Comparison of ENCODE assay signal across 8 mouse cellular contexts in genomic region chr11:116012262-116012947, GRCm38 (mm10). TPM values are rescaled to one million over a fixed set of nuclear protein-coding genes. Genes with fewer than 3 reads are reported as not detected.
DNase-seq lines count a peak whose midpoint lies in the region; ATAC-seq and TF ChIP-seq lines count a peak whose summit lies in the region.

TSS of gene Galk1 (minus strand) at chr11:116012719.

- H3K4me2 ChIP-seq in heart, embryonic 14.5 days (ENCODE audit: low read length), result peak within 1 kb of the TSS; percentile 68
- peak within 1 kb of the TSS; percentile 93 for H3K4me2 ChIP-seq in liver, embryonic 12.5 days
- H3K4me2 ChIP-seq in stomach, embryonic 14.5 days (replicated peaks; ENCODE audit: low read depth, low read length), result peak within 1 kb of the TSS; percentile 65

- H3K9me3 ChIP-seq in forebrain, embryonic 10.5 days, result no peaks in the 10 kb centered on the region
- H3K9me3 ChIP-seq in heart, embryonic 14.5 days (ENCODE audit: control insufficient read depth, low read length), result no peaks in the 10 kb centered on the region
- no peaks in the 10 kb centered on the region for H3K9me3 ChIP-seq in liver, embryonic 12.5 days (replicated peaks)
- H3K9me3 ChIP-seq in stomach, embryonic 14.5 days (ENCODE audit: control insufficient read depth, low read depth, low read length), result no peaks in the 10 kb centered on the region

- under 1% methylated on average over 55 of the region's 55 CpGs for WGBS in forebrain, embryonic 10.5 days
- under 1% methylated on average over 54 of the region's 55 CpGs for WGBS in heart, embryonic 14.5 days
- WGBS in liver, embryonic 12.5 days (ENCODE audit: insufficient replicate concordance), result under 1% methylated on average over 55 of the region's 55 CpGs
- 0% methylated on average over 55 of the region's 55 CpGs for WGBS in stomach, embryonic 14.5 days

- no peaks in the 10 kb centered on the region for H3K27me3 ChIP-seq in forebrain, embryonic 10.5 days (ENCODE audit: poor library complexity, severe bottlenecking)
- H3K27me3 ChIP-seq in heart, embryonic 14.5 days (ENCODE audit: control insufficient read depth, insufficient read depth, low read length), result no peaks in the 10 kb centered on the region
- H3K27me3 ChIP-seq in liver, embryonic 12.5 days (replicated peaks), result peaks cover 11% of the 10 kb centered on the region; the same call in 1 of the 2 replicates
- no peaks in the 10 kb centered on the region for H3K27me3 ChIP-seq in stomach, embryonic 14.5 days (ENCODE audit: control insufficient read depth, insufficient read depth, low read length)

- H3K36me3 ChIP-seq in forebrain, embryonic 10.5 days (replicated peaks), result peaks cover 35% of the 10 kb centered on the region
- peaks cover 34% of the 10 kb centered on the region for H3K36me3 ChIP-seq in heart, embryonic 14.5 days (ENCODE audit: control insufficient read depth, insufficient read depth, low read length)
- peaks cover 36% of the 10 kb centered on the region for H3K36me3 ChIP-seq in liver, embryonic 12.5 days
- H3K36me3 ChIP-seq in stomach, embryonic 14.5 days (ENCODE audit: control insufficient read depth, insufficient read depth, low read length), result peaks cover 17% of the 10 kb centered on the region

- H3K9ac ChIP-seq in heart, embryonic 14.5 days (ENCODE audit: low read length), result peak within 1 kb of the TSS; percentile 73
- H3K9ac ChIP-seq in liver, embryonic 12.5 days, result peak within 1 kb of the TSS; percentile 79
- peak within 1 kb of the TSS; percentile 66 for H3K9ac ChIP-seq in stomach, embryonic 14.5 days (replicated peaks; ENCODE audit: low read depth, low read length)

- H3K4me3 ChIP-seq in forebrain, embryonic 10.5 days, result peak within 1 kb of the TSS; percentile 73
- peak within 1 kb of the TSS; percentile 52 to 68 for H3K4me3 ChIP-seq in heart, embryonic 14.5 days (ENCODE audit: control insufficient read depth in 1 of 2, insufficient read depth in 1 of 2, low read depth in 1 of 2, low read length in 2 of 2)
- peak within 1 kb of the TSS; percentile 69 for H3K4me3 ChIP-seq in liver, embryonic 12.5 days
- peak within 1 kb of the TSS; percentile 56 for H3K4me3 ChIP-seq in stomach, embryonic 14.5 days (ENCODE audit: low read depth, low read length)

- DNase-seq in CD4-positive, CD25-positive, alpha-beta regulatory T cell, adult 2 months (ENCODE audit: low read depth, low spot score), result peak; percentile 94
- DNase-seq in brain, embryonic 14.5 days (ENCODE audit: low read depth), result peak; percentile 93
- peak; percentile 89 for DNase-seq in forebrain, embryonic 10.5 days (ENCODE audit: extremely low spot score, low spot score)
- peak; percentile 96 for DNase-seq in kidney, postnatal 14 days
- DNase-seq in natural killer cell, adult 2 months (ENCODE audit: low spot score in 2 of 2), result peak; percentile 67 to 83

- TF ChIP-seq POLR2A in brain, embryonic 14.5 days (IDR thresholded peaks at IDR 0.05; ENCODE audit: borderline replicate concordance, extremely low read depth, insufficient read depth, insufficient read length, poor library complexity, severe bottlenecking), result peak; percentile 47; the same call in 1 of the 2 replicates

- H3K27ac ChIP-seq in forebrain, embryonic 10.5 days, result peak within 1 kb of the TSS; percentile 94
- H3K27ac ChIP-seq in heart, embryonic 14.5 days (replicated peaks in 1 of 2; ENCODE audit: control insufficient read depth in 1 of 2, insufficient read depth in 1 of 2, low read depth in 2 of 2, low read length in 2 of 2), result peak within 1 kb of the TSS; percentile 75 to 79
- H3K27ac ChIP-seq in liver, embryonic 12.5 days, result peak within 1 kb of the TSS; percentile 83
- peak within 1 kb of the TSS; percentile 91 for H3K27ac ChIP-seq in stomach, embryonic 14.5 days (ENCODE audit: low read length)

- H3K4me1 ChIP-seq in forebrain, embryonic 10.5 days, result peaks cover 50% of the 10 kb centered on the region
- H3K4me1 ChIP-seq in heart, embryonic 14.5 days (ENCODE audit: control insufficient read depth in 2 of 2, insufficient read depth in 2 of 2, low read length in 2 of 2), result peaks cover 7 to 9% of the 10 kb centered on the region in 2 experiments
- peaks cover 48% of the 10 kb centered on the region for H3K4me1 ChIP-seq in liver, embryonic 12.5 days
- peaks cover 11% of the 10 kb centered on the region for H3K4me1 ChIP-seq in stomach, embryonic 14.5 days (ENCODE audit: control insufficient read depth, insufficient read depth, low read length)

- ATAC-seq in heart, embryonic 14.5 days (ENCODE audit: insufficient number of reproducible peaks, insufficient read depth, low FRiP score, low read depth), result peak; percentile 88
- peak; percentile 84 for ATAC-seq in liver, embryonic 12.5 days
- ATAC-seq in stomach, embryonic 14.5 days (ENCODE audit: insufficient number of reproducible peaks, insufficient read depth, low FRiP score, low read depth), result peak; percentile 89

- no peak for TF ChIP-seq CTCF in brain, embryonic 14.5 days (IDR thresholded peaks at IDR 0.05; ENCODE audit: borderline replicate concordance, extremely low read depth, insufficient read depth, insufficient read length)

RNA-seq across cellular contexts. Expression of gene Galk1, which starts in this region (rescaled TPM):
- polyA plus RNA-seq in brain, embryonic 14.5 days (2012; rRNA removed), result 39.2 and 41.8 TPM in 2 replicates
- 223 and 224 TPM in 2 replicates for polyA plus RNA-seq in forebrain, embryonic 10.5 days (2016; fragmentation: Nextera tagmentation; extraction: Ambion mirVana)
- polyA plus RNA-seq in heart, embryonic 14.5 days (2014; fragmentation: Nextera tagmentation; extraction: Ambion mirVana), result 126 and 128 TPM in 2 replicates
- polyA plus RNA-seq in liver, embryonic 12.5 days (2016; fragmentation: Nextera tagmentation; extraction: Ambion mirVana), result 187 and 200 TPM in 2 replicates
- polyA plus RNA-seq in stomach, embryonic 14.5 days (2014; fragmentation: Nextera tagmentation; extraction: Ambion mirVana), result 157 and 164 TPM in 2 replicates

Comparison
In these comparisons a context has a peak if more than half of its experiments do, and no peak if none do; other contexts are left out.
1. Peak in every context shown above with its lines: DNase-seq, ATAC-seq, H3K4me3 ChIP-seq and H3K27ac ChIP-seq.